Mouse (Mus musculus) embryonic facial prominence, embryonic 15.5 days (tissue): ENCODE results near the gene Pigu. TPM values are rescaled to one million over a fixed set of nuclear protein-coding genes. Genes with fewer than 3 reads are reported as not detected.

Experiments used
- ATAC-seq: fragments of 200-750 bp; cut with Nextera tagmentation; 2 replicates; pipeline ENCODE4 v1.8.0; 2017; ENCODE audit warnings: low read depth, moderate TSS enrichment; ENCODE audit not compliant: insufficient number of reproducible peaks, low FRiP score, low TSS enrichment
- H3K27ac ChIP-seq: fragments of 300-500 bp; sonication (generic); replicated peaks from 2 replicates; pipeline ENCODE4 v1.5.1; 2015; ENCODE audit warnings: mild to moderate bottlenecking, inconsistent platforms
- H3K27me3 ChIP-seq: fragments of 300-500 bp; sonication (generic); 2 replicates; pipeline ENCODE4 v1.6.1; 2015; ENCODE audit warnings: inconsistent platforms
- H3K36me3 ChIP-seq: fragments of 300-500 bp; sonication (generic); 2 replicates; pipeline ENCODE4 v1.6.1; 2015; ENCODE audit warnings: mild to moderate bottlenecking, inconsistent platforms
- H3K4me1 ChIP-seq: fragments of 300-500 bp; sonication (generic); 2 replicates; pipeline ENCODE4 v1.6.1; 2015; ENCODE audit warnings: inconsistent platforms
- H3K4me2 ChIP-seq: fragments of 300-500 bp; sonication (generic); replicated peaks from 2 replicates; pipeline ENCODE4 v1.6.1; 2015; ENCODE audit warnings: mild to moderate bottlenecking, inconsistent platforms
- H3K4me3 ChIP-seq: fragments of 300-500 bp; sonication (generic); replicated peaks from 2 replicates; pipeline ENCODE4 v1.5.1; 2015; ENCODE audit warnings: mild to moderate bottlenecking, inconsistent platforms
- H3K9ac ChIP-seq: fragments of 300-500 bp; sonication (generic); 2 replicates; pipeline ENCODE4 v1.6.1; 2015; ENCODE audit warnings: inconsistent platforms
- H3K9me3 ChIP-seq: fragments of 300-500 bp; sonication (generic); replicated peaks from 2 replicates; pipeline ENCODE4 v1.6.1; 2016; ENCODE audit warnings: inconsistent platforms
- WGBS: fragments of 180-500 bp; shearing (Covaris S2); methylation state at CpG from one replicate; pipeline ENCODE4 v1.1.7; 2015; 5-methylcytosine and 5-hydroxymethylcytosine counted together
- polyA plus RNA-seq: library from polyadenylated mRNA; unstranded; fragments of >200 nt; fragmentation: Nextera tagmentation; extraction: Ambion mirVana; gene quantifications from 2 replicates; pipeline ENCODE4 v1.2.1, GENCODE M21; 2015

The Pigu gene
- 40.6 and 44.9 TPM in 2 replicates for polyA plus RNA-seq

- Histone ChIP-seq H3K27me3 (no peaks in the 10 kb centered on the region), H3K9me3 (no peaks in the 10 kb centered on the region), H3K4me3 (peak within 1 kb of the TSS; percentile 87), H3K36me3 (no peaks in the 10 kb centered on the region), H3K4me2 (peak within 1 kb of the TSS; percentile 77), H3K27ac (peak within 1 kb of the TSS; percentile 60), H3K4me1 (peaks cover 12% of the 10 kb centered on the region), H3K9ac (peak within 1 kb of the TSS; percentile 65)
- ATAC-seq, result peak; percentile 98
- under 1% methylated on average over 38 of the region's 38 CpGs for WGBS
Measured at GRCm38 (mm10) chr2:155356971-155357591, at the start of gene Pigu. Gene Pigu (minus strand): TSS chr2:155357430.

GRCm38 (mm10) chr2:155404635-155405034 lies 47.4 kb upstream of the Pigu start:
- ATAC-seq, result no peak
- no peaks in the 10 kb centered on the region for H3K4me1 ChIP-seq
- H3K4me2 ChIP-seq, result no peak overlapping the region
- no peak overlapping the region for H3K27ac ChIP-seq
- no peak overlapping the region for H3K4me3 ChIP-seq
- H3K36me3 ChIP-seq, result peaks cover 66% of the 10 kb centered on the region
- H3K9me3 ChIP-seq, result no peaks in the 10 kb centered on the region
- H3K9ac ChIP-seq, result no peak overlapping the region
- WGBS, result 93% methylated on average over 1 of the region's 1 CpGs
- no peaks in the 10 kb centered on the region for H3K27me3 ChIP-seq

GRCm38 (mm10) chr2:155401926-155402325 lies 44.7 kb upstream of the Pigu start:
- Histone ChIP-seq H3K27me3 (no peaks in the 10 kb centered on the region), H3K36me3 (peaks cover 60% of the 10 kb centered on the region), H3K4me3 (no peak overlapping the region), H3K9me3 (no peaks in the 10 kb centered on the region), H3K4me1 (no peaks in the 10 kb centered on the region), H3K27ac (no peak overlapping the region), H3K9ac (no peak overlapping the region), H3K4me2 (no peak overlapping the region)
- WGBS, result 97% methylated on average over 4 of the region's 4 CpGs
- ATAC-seq, result no peak

GRCm38 (mm10) chr2:155400276-155400675 lies 43.0 kb upstream of the Pigu start:
- no peak for ATAC-seq
- Histone ChIP-seq H3K9ac (no peak overlapping the region), H3K4me3 (no peak overlapping the region), H3K27ac (no peak overlapping the region), H3K36me3 (peaks cover 53% of the 10 kb centered on the region), H3K4me1 (no peaks in the 10 kb centered on the region), H3K9me3 (no peaks in the 10 kb centered on the region), H3K27me3 (no peaks in the 10 kb centered on the region), H3K4me2 (no peak overlapping the region)

DNA sequence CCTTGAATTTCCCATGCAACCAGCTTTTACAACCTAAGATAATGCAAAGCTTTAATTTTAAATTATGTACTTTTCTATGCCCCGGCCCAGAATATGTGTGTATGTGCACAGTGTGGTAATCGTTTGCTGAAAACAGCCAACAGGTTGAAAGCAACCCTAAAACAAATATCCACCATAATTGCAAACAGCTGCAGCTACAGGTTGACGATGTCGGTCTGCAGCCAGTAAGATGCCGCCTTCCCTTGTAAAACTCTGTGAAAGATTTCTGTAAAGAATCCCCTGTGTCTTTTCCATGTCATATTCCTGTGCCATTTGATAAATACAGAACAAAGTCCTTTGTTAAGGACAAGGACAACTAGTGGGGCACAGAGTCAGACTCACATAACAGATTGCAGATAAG lies 37.4 kb upstream of the Pigu start:
- 42% methylated on average over 5 of the region's 5 CpGs for WGBS
- Histone ChIP-seq H3K9ac (no peak overlapping the region), H3K4me1 (no peaks in the 10 kb centered on the region), H3K9me3 (no peaks in the 10 kb centered on the region), H3K27me3 (no peaks in the 10 kb centered on the region), H3K4me3 (no peak overlapping the region), H3K27ac (no peak overlapping the region), H3K36me3 (peaks cover 41% of the 10 kb centered on the region), H3K4me2 (no peak overlapping the region)
- ATAC-seq, result no peak

- no peak for ATAC-seq
- Histone ChIP-seq H3K36me3 (peaks cover 19% of the 10 kb centered on the region), H3K27ac (no peak overlapping the region), H3K4me1 (peaks cover 20% of the 10 kb centered on the region), H3K9ac (no peak overlapping the region), H3K27me3 (no peaks in the 10 kb centered on the region), H3K9me3 (no peaks in the 10 kb centered on the region), H3K4me3 (no peak overlapping the region), H3K4me2 (no peak overlapping the region)
- WGBS, result 76% methylated on average over 2 of the region's 2 CpGs
Measured at GRCm38 (mm10) chr2:155388573-155388972, 31.3 kb upstream of the Pigu start.

DNA sequence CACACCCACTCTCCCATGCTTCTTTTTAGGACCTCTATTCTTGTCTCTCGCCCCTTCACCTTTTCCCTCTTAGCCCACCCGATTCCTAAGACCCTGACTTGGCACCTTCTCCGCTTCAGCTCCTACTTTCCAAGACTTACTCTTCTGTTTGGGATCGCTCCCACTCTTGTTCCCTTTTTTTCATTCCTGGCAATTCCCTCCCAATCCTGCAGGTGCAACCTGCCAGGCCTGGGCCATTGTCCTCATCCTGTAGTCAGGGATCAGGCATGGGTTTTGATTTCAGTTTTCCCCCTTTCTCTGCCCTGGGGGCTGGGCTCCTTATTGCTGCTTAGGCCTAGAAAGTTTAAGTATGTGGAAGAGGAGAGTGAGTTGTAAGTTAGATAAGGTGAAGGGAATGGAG lies 29.8 kb upstream of the Pigu start:
- H3K4me3 ChIP-seq, result no peak overlapping the region
- no peaks in the 10 kb centered on the region for H3K27me3 ChIP-seq
- WGBS, result 72% methylated on average over 4 of the region's 4 CpGs
- no peak for ATAC-seq
- H3K9ac ChIP-seq, result no peak overlapping the region
- no peaks in the 10 kb centered on the region for H3K9me3 ChIP-seq
- peaks cover 35% of the 10 kb centered on the region for H3K4me1 ChIP-seq
- no peak overlapping the region for H3K27ac ChIP-seq
- peaks cover 19% of the 10 kb centered on the region for H3K36me3 ChIP-seq
- no peak overlapping the region for H3K4me2 ChIP-seq

- H3K9me3 ChIP-seq, result no peaks in the 10 kb centered on the region
- H3K27ac ChIP-seq, result no peak overlapping the region; the same call in 1 of the 2 replicates
- no peak overlapping the region for H3K9ac ChIP-seq
- no peak for ATAC-seq
- H3K4me1 ChIP-seq, result peaks cover 35% of the 10 kb centered on the region
- H3K4me3 ChIP-seq, result no peak overlapping the region
- 0 out of 2 replicates have a peak overlapping the region, but pooled peaks have one; percentile 12 for H3K4me2 ChIP-seq
- 19% methylated on average over 27 of the region's 27 CpGs for WGBS
- no peaks in the 10 kb centered on the region for H3K27me3 ChIP-seq
- peaks cover 19% of the 10 kb centered on the region for H3K36me3 ChIP-seq
Measured at GRCm38 (mm10) chr2:155386534-155386899, 29.3 kb upstream of the Pigu start.

GRCm38 (mm10) chr2:155385731-155386533 lies 28.7 kb upstream of the Pigu start:
- no peak overlapping the region for H3K4me2 ChIP-seq
- 52% methylated on average over 18 of the region's 18 CpGs for WGBS
- no peak for ATAC-seq
- H3K4me1 ChIP-seq, result peaks cover 38% of the 10 kb centered on the region
- H3K27ac ChIP-seq, result no peak overlapping the region
- H3K27me3 ChIP-seq, result peaks cover 1% of the 10 kb centered on the region; the same call in 1 of the 2 replicates
- H3K4me3 ChIP-seq, result no peak overlapping the region
- no peak overlapping the region for H3K9ac ChIP-seq
- H3K36me3 ChIP-seq, result peaks cover 17% of the 10 kb centered on the region
- no peaks in the 10 kb centered on the region for H3K9me3 ChIP-seq

- peaks cover 10% of the 10 kb centered on the region for H3K27me3 ChIP-seq
- no peak overlapping the region for H3K4me3 ChIP-seq
- WGBS, result 33% methylated on average over 7 of the region's 7 CpGs
- peaks cover 11% of the 10 kb centered on the region for H3K36me3 ChIP-seq
- peaks cover 41% of the 10 kb centered on the region for H3K4me1 ChIP-seq
- H3K9ac ChIP-seq, result no peak overlapping the region
- no peak for ATAC-seq
- no peak overlapping the region for H3K27ac ChIP-seq
- H3K9me3 ChIP-seq, result no peaks in the 10 kb centered on the region
- H3K4me2 ChIP-seq, result no peak overlapping the region
Measured at GRCm38 (mm10) chr2:155385090-155385489, 27.9 kb upstream of the Pigu start.

- peak overlapping the region; percentile 96 for H3K27ac ChIP-seq
- no peaks in the 10 kb centered on the region for H3K9me3 ChIP-seq
- H3K27me3 ChIP-seq, result peaks cover 11% of the 10 kb centered on the region
- peak overlapping the region; percentile 85 for H3K4me2 ChIP-seq
- H3K4me3 ChIP-seq, result peak overlapping the region; percentile 80; the same call in 1 of the 2 replicates
- no peak overlapping the region for H3K9ac ChIP-seq
- H3K4me1 ChIP-seq, result peaks cover 41% of the 10 kb centered on the region
- H3K36me3 ChIP-seq, result 0 out of 2 replicates have a peak, but pooled peaks cover 1% of the 10 kb centered on the region
- ATAC-seq, result no peak
- 64% methylated on average over 2 of the region's 2 CpGs for WGBS
Measured at GRCm38 (mm10) chr2:155382791-155383438, 25.7 kb upstream of the Pigu start.
